Mouse (Mus musculus) liver, postnatal 0 days (tissue): ENCODE data around the gene Agap1.

Source experiments
- CTCF ChIP-seq: sonication (generic); IDR thresholded peaks from 2 replicates; pipeline ENCODE4 v1.5.1; 2016; ENCODE audit warnings: antibody characterized with exemption, low read depth
- EP300 ChIP-seq: IDR thresholded peaks from 2 replicates; pipeline ENCODE4 v1.6.1; 2016; ENCODE audit warnings: antibody characterized with exemption, low read depth, mild to moderate bottlenecking

DNA sequence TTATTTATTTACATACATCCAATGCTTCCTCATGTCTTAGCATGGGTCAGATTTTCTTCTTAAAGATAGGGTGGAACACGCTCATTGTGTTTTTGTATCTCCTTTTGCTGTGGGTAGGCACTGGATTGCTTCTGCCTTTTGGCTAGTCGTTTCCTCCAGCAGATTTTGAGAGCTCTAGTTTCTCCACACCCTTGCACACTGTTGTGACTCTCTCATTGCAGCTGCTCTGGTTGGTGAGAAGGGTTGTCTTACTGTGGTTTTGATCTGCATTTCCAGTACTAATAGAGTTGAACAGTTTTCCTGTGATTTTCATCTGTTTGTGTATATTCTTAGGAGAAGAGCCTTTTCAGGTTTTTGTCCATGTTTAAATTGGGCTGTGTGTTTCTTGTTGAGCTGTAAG, 54.6 kb downstream of the Agap1 start:
- no peak for TF ChIP-seq CTCF
- no peak for TF ChIP-seq EP300
